Mouse (Mus musculus) heart, embryonic 15.5 days (tissue): Measurements from ENCODE around the gene Mospd3. TPM values are rescaled to one million over a fixed set of nuclear protein-coding genes. Genes with fewer than 3 reads are reported as not detected.

Source experiments
- ATAC-seq: fragments of 200-750 bp; cut with Nextera tagmentation; replicated peaks from 2 replicates; pipeline ENCODE4 v1.8.0; 2017; ENCODE audit warnings: low read depth, moderate TSS enrichment; ENCODE audit not compliant: insufficient number of reproducible peaks, insufficient read depth, low FRiP score
- H3K27ac ChIP-seq: fragments of 300-500 bp; sonication (generic); 2 replicates; pipeline ENCODE4 v1.5.1; 2015; ENCODE audit warnings: mild to moderate bottlenecking, inconsistent platforms
- H3K27me3 ChIP-seq: fragments of 300-500 bp; sonication (generic); 2 replicates; pipeline ENCODE4 v1.6.1; 2015; ENCODE audit warnings: inconsistent platforms
- H3K36me3 ChIP-seq: fragments of 300-500 bp; sonication (generic); 2 replicates; pipeline ENCODE4 v1.6.1; 2015; ENCODE audit warnings: mild to moderate bottlenecking, inconsistent platforms
- H3K4me1 ChIP-seq: fragments of 300-500 bp; sonication (generic); replicated peaks from 2 replicates; pipeline ENCODE4 v1.6.1; 2015; ENCODE audit warnings: inconsistent platforms
- H3K4me2 ChIP-seq: fragments of 300-500 bp; sonication (generic); 2 replicates; pipeline ENCODE4 v1.6.1; 2015; ENCODE audit warnings: inconsistent platforms, mild to moderate bottlenecking, moderate library complexity
- H3K4me3 ChIP-seq: fragments of 300-500 bp; sonication (generic); 2 replicates; pipeline ENCODE4 v1.5.1; 2015; ENCODE audit warnings: mild to moderate bottlenecking, inconsistent platforms
- H3K9ac ChIP-seq: fragments of 300-500 bp; sonication (generic); 2 replicates; pipeline ENCODE4 v1.6.1; 2015; ENCODE audit warnings: mild to moderate bottlenecking, inconsistent platforms
- H3K9me3 ChIP-seq: fragments of 300-500 bp; sonication (generic); replicated peaks from 2 replicates; pipeline ENCODE4 v1.6.1; 2016; ENCODE audit warnings: inconsistent platforms
- WGBS: fragments of 180-500 bp; shearing (Covaris S2); methylation state at CpG from one replicate; pipeline ENCODE4 v1.1.7; 2015; ENCODE audit warnings: mixed read lengths; 5-methylcytosine and 5-hydroxymethylcytosine counted together
- polyA plus RNA-seq: library from polyadenylated mRNA; unstranded; fragments of >200 nt; fragmentation: Nextera tagmentation; extraction: Ambion mirVana; gene quantifications from 2 replicates; pipeline ENCODE4 v1.2.1, GENCODE M21; 2015

The Mospd3 gene
- 17.1 and 26.5 TPM in 2 replicates for polyA plus RNA-seq

DNA sequence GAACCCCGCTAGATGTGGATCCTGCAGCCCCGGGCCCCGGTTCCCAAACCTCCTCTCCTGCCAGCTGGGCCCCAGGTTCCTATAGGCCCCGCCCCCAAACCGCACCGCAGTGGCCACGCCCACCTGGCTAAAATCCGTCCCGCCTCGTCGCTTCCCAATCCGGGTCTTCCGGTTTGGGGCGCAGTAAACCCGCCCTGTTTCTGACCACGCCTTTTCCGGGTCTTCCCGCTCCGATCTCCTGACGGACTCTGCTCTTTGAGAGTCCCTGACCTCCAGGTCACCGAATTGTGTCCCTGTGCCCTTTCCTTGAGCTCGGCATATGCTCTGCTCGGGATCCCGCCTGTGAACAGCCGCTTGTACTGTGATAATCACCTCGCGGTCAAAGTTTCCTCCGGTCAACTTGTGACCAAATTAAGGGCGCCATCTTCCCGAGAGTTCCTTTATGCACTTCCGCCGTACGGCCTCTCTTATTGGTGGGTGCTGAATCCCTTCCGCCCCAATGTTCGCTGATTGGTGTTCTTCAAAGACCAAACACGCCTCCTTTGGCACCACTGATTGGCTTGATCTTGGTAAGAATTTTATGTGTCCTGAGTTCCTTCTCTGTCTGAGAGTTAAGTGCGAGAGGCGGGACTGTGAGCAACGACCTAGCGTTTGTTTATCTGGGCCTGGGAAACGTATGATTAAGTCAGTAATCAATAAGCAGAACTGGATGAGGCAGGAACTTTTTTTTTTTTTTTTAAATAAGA is at the start of gene Mospd3:
Mospd3 (minus strand) TSS at position 440 of the 746 bp plus-strand sequence.
- H3K27me3 ChIP-seq = no peaks in the 10 kb centered on the region
- H3K9me3 ChIP-seq = no peaks in the 10 kb centered on the region
- peak within 1 kb of the TSS; percentile 91 for H3K4me2 ChIP-seq
- H3K4me1 ChIP-seq = peaks cover 21% of the 10 kb centered on the region
- H3K9ac ChIP-seq = peak within 1 kb of the TSS; percentile 80
- peaks cover 14% of the 10 kb centered on the region for H3K36me3 ChIP-seq
- peak; percentile 96 for ATAC-seq
- peak within 1 kb of the TSS; percentile 81 for H3K4me3 ChIP-seq
- peak within 1 kb of the TSS; percentile 91 for H3K27ac ChIP-seq
- under 1% methylated on average over 41 of the region's 41 CpGs for WGBS

DNA sequence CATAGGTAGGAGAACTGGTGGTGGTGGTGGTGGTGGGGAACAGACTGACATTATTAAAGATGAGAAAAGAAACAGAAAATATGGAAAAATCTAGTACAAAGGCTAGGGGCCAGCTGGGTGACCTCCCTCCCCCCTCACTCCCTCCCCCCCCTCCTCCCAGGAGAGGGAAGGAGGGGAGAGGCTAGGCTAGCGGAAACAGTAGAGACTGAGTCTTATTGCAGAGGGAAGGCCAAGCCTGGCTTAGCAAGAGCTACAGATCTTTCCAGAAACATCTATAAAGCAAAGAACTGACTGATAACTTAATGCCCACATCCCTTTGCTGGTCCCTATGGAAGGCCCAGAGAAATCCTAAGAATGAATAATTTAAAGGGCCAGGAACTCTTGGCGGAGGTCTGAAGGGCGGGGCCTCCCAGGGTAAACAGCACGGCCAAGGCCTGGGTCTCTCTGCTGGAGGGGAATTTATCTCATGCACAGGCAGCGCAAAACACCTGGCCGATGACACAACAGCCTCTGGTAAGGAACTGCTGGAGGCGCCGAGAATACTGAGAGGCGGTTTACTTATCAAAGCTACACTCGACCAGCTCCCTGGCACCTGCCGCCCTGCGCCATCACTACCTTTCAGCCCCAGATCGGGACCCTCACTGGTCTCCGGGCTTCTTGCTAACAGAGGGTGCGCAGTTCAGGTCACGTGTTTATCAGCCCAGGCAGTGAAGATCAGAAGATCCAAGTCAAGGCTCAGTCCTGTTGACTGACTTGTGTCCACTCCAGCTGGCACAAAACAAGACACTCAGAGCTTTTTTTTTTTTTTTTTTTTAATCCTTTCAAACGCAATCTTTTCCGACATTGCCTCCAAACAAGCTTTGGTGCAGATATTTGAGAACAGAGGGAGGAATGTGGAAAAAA is 49.1 kb upstream of the Mospd3 start:
- no peak for ATAC-seq
- no peak overlapping the region for H3K4me3 ChIP-seq
- peak overlapping the region; percentile 46 for H3K9ac ChIP-seq
- no peaks in the 10 kb centered on the region for H3K9me3 ChIP-seq
- WGBS = 18% methylated on average over 18 of the region's 18 CpGs
- H3K27me3 ChIP-seq = peaks cover 14% of the 10 kb centered on the region
- peak overlapping the region; percentile 44 for H3K4me2 ChIP-seq
- peaks cover 28% of the 10 kb centered on the region for H3K4me1 ChIP-seq
- H3K27ac ChIP-seq = peak overlapping the region; percentile 34; the same call in 1 of the 2 replicates
- 0 out of 2 replicates have a peak, but pooled peaks cover 10% of the 10 kb centered on the region for H3K36me3 ChIP-seq

DNA sequence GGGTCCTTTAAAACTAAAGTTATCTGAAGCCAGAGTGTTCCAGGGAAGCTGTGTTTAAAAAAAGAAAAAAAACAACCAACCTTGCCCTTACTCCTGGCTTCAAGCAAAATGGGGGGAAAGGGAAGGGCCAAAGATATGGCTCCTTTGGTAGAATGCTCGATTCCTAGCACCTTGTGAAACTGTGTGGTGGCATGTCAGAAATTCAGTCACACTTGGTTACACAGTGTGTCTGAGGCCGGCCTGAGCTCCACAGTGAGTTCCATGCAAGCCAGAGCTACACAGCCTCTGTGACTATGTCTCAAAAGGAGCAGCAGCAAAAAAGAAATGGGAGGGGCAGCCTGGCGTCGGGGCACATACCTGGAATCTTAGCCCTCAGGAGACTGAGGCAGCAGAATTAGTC is 48.4 kb upstream of the Mospd3 start:
- H3K4me2 ChIP-seq = no peak overlapping the region
- no peak for ATAC-seq
- H3K27me3 ChIP-seq = peaks cover 21% of the 10 kb centered on the region
- peak overlapping the region; percentile 34; the same call in 1 of the 2 replicates for H3K27ac ChIP-seq
- H3K4me1 ChIP-seq = peaks cover 33% of the 10 kb centered on the region
- 0 out of 2 replicates have a peak, but pooled peaks cover 10% of the 10 kb centered on the region for H3K36me3 ChIP-seq
- H3K9me3 ChIP-seq = no peaks in the 10 kb centered on the region
- H3K9ac ChIP-seq = no peak overlapping the region
- 32% methylated on average over 4 of the region's 4 CpGs for WGBS
- no peak overlapping the region for H3K4me3 ChIP-seq

DNA sequence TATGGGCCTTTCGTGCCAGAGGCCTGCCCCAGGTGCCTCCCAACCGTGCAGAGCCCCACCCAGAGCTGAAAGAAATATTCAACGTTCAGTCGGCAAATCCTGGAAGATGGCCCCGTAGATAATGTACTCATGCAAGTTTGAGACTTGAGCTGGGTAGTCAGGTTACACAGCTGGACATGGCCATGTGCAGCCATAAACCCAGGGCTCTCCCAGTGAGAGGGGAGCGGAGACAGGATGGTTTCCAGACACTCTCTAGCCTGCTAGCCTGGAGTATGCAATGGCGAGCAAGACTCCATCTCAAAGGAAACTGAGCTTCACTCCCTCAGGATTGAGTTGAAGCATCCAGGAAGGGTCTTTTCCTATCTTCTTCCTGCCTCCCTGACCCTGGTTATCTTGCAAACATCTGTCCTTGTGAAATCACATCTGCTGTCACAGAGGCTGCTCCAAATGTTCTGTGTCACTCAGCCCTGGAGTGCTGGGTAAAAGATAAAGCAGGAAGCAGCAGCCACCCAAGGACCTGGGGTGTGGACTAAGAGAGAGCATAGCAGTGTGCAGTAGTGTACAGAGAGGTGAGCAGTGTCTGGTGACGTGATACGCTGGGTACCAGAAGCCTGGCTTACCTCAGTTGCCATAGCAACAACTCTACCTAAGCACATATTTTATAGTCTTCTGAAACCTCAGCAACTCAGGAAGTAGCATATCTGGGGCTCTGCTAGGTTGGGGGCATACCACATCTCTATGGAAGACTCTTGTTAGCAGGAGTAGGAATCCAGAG is 47.2 kb upstream of the Mospd3 start:
- no peak for ATAC-seq
- H3K9me3 ChIP-seq = no peaks in the 10 kb centered on the region
- no peak overlapping the region for H3K4me3 ChIP-seq
- 0 out of 2 replicates have a peak, but pooled peaks cover 2% of the 10 kb centered on the region for H3K36me3 ChIP-seq
- no peak overlapping the region for H3K4me2 ChIP-seq
- no peak overlapping the region for H3K27ac ChIP-seq
- H3K27me3 ChIP-seq = peaks cover 33% of the 10 kb centered on the region
- H3K4me1 ChIP-seq = peaks cover 35% of the 10 kb centered on the region
- H3K9ac ChIP-seq = no peak overlapping the region
- 45% methylated on average over 9 of the region's 9 CpGs for WGBS

DNA sequence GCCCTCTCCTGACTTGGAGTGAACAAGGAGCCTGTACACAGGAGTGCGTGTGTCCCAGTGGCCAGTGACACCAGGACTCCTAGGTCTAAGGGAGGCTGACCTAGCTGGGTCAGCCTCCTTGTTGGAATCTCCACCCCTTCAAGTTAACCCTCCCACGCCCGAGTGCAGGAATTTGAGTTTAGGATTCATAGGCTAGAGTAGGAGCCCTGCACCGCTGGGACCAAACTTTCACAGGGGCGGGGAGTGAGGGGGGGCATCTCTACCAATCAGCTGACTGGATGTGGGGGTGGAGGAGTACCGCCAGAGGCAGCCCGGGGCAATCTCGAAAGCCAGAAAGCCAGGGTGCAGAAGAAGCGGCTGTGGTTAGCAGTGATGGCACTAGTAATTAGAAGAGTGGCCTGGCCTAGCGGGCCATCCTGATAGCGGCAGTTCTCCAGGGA is 44.8 kb upstream of the Mospd3 start, which contains the start of gene Irs3:
Irs3 (minus strand) TSS at position 63 of the 440 bp plus-strand sequence.
- WGBS = 20% methylated on average over 11 of the region's 11 CpGs
- peak within 1 kb of the TSS; percentile 48 for H3K4me3 ChIP-seq
- H3K36me3 ChIP-seq = peaks cover 3% of the 10 kb centered on the region
- no peaks in the 10 kb centered on the region for H3K9me3 ChIP-seq
- ATAC-seq = no peak
- peaks cover 38% of the 10 kb centered on the region for H3K4me1 ChIP-seq
- H3K27ac ChIP-seq = no peak within 1 kb of the TSS
- peak within 1 kb of the TSS; percentile 35; the same call in 1 of the 2 replicates for H3K9ac ChIP-seq
- peak within 1 kb of the TSS; percentile 76 for H3K4me2 ChIP-seq
- H3K27me3 ChIP-seq = peaks cover 34% of the 10 kb centered on the region

DNA sequence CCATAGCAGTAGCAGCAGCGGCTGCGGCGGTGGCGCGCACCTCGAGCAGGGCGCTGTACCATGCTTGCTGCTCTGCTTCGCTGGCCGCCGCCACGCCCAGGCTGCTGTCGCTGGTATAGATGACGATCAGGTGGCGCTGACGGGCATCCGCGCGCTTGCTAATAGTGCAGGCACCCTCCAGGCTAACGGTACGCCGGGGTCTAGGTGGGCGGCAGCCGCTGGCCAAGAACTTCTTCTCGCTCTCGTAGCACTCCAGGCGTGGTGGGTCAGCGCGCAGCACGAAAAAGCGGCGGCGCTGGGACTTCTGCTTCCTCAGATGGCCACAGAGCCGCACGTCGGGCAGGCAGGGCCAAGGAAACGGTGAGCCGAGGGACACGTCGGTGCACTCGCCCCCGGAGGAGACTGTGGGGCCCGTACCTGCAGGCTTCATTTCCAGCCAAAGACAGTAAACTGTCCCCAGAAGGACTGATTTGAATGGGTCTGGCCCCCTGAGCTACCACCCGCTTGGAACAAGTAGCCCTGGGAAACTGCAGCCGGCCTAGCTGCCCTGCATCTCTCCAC is 44.3 kb upstream of the Mospd3 start:
- Histone ChIP-seq H3K4me3 (peak overlapping the region; percentile 48), H3K4me2 (peak overlapping the region; percentile 76), H3K36me3 (peaks cover 7% of the 10 kb centered on the region), H3K9me3 (no peaks in the 10 kb centered on the region), H3K27me3 (peaks cover 34% of the 10 kb centered on the region), H3K4me1 (peaks cover 42% of the 10 kb centered on the region), H3K27ac (no peak overlapping the region), H3K9ac (peak overlapping the region; percentile 35; the same call in 1 of the 2 replicates)
- WGBS = 2% methylated on average over 44 of the region's 44 CpGs
- no peak for ATAC-seq

DNA sequence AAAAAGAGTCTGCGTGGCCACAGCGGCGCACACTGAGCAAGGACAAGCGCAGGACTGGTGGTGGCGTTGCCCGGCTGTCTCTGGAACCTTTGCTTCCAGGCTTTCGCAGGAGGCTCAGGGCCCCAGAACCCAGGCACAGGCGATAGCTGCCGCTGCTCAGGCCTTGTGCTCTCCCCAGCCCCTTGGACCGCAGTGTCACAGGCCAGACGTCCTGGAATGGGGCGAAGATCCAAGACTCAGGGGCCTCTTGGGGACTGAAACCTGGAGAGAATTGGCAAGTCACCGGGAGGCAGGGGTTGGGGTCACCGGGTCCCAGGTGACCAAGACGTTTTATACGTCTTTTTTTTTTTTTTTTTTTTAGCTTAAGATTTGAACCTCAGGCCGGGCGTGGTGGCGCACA is 43.6 kb upstream of the Mospd3 start:
- H3K36me3 ChIP-seq = peaks cover 14% of the 10 kb centered on the region
- ATAC-seq = no peak
- H3K9me3 ChIP-seq = no peaks in the 10 kb centered on the region
- 41% methylated on average over 19 of the region's 19 CpGs for WGBS
- peaks cover 35% of the 10 kb centered on the region for H3K4me1 ChIP-seq
- no peak overlapping the region for H3K27ac ChIP-seq
- peaks cover 34% of the 10 kb centered on the region for H3K27me3 ChIP-seq
- no peak overlapping the region for H3K9ac ChIP-seq
- H3K4me3 ChIP-seq = no peak overlapping the region
- H3K4me2 ChIP-seq = no peak overlapping the region

DNA sequence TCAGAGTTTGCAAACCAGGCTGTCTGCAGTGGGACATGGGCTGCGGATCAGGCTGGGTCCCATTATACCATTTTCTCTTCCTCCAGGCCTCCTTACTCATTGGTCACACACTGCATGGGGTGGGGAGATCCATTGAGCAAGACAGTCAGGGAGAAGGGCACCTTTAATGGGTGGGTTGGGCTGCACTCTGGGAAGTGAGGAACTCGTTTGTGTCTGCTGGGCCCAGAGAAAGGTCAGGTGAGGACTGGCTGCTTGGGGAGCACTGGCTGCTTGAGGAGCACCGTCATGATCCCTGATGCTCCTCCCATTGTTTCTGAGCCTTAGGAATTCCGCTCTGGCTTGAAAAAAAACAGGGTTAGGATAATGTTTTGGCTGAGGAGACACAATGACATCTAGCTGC is 42.0 kb upstream of the Mospd3 start:
- peaks cover 27% of the 10 kb centered on the region for H3K4me1 ChIP-seq
- H3K4me3 ChIP-seq = no peak overlapping the region
- no peak for ATAC-seq
- WGBS = 51% methylated on average over 4 of the region's 4 CpGs
- H3K27me3 ChIP-seq = peaks cover 34% of the 10 kb centered on the region
- H3K4me2 ChIP-seq = no peak overlapping the region
- H3K36me3 ChIP-seq = peaks cover 24% of the 10 kb centered on the region
- H3K9ac ChIP-seq = no peak overlapping the region
- H3K9me3 ChIP-seq = no peaks in the 10 kb centered on the region
- H3K27ac ChIP-seq = no peak overlapping the region

DNA sequence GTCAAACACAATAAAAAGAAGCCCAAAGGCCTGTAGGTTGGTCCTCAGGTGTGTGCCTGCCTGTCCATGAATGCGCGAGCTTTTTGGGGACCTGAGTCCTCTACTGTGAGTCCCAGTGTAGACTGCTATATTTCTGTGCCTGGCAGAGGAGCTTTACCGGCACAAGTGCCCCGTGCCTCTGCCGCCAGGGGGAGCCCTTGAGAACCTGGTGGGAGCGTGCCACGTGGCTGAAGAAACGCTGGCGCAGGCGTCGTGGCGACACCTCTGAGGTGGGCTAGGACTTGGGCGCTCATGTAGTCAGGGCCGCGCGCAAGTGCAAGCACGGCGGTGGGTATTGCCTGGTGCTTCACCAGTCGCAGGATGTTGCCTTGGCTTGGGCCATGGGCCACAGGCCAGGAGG is 40.2 kb upstream of the Mospd3 start, which contains the start of gene Sap25:
Sap25 (plus strand) TSS at position 281 of the 400 bp plus-strand sequence.
- Histone ChIP-seq H3K4me1 (peaks cover 24% of the 10 kb centered on the region), H3K9ac (no peak within 1 kb of the TSS), H3K27ac (no peak within 1 kb of the TSS), H3K27me3 (peaks cover 29% of the 10 kb centered on the region), H3K9me3 (no peaks in the 10 kb centered on the region), H3K36me3 (peaks cover 42% of the 10 kb centered on the region), H3K4me3 (no peak within 1 kb of the TSS), H3K4me2 (no peak within 1 kb of the TSS)
- 85% methylated on average over 19 of the region's 19 CpGs for WGBS
- ATAC-seq = no peak

DNA sequence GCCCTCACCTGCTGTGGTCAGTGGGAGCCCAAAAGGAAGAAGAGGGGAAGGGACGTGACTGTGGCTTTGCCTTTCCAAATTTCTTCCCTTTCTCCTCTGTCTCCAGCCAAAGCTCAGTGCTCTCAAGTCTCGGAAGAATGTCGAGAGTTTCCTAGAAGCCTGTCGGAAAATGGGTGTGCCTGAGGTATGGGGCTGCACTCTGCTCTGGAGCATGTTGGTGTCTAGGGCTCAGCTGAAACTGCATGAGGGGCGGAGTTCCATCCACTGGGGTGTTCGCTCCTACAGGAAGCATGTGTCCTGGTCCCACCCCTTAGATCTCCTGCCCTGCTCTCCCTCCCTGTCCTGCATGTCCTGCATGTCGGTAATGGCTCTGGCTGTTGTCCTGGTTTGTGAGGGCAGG is 38.6 kb upstream of the Mospd3 start:
- H3K9me3 ChIP-seq = no peaks in the 10 kb centered on the region
- peaks cover 15% of the 10 kb centered on the region for H3K27me3 ChIP-seq
- H3K9ac ChIP-seq = no peak overlapping the region
- peaks cover 11% of the 10 kb centered on the region for H3K4me1 ChIP-seq
- H3K27ac ChIP-seq = no peak overlapping the region
- 69% methylated on average over 7 of the region's 7 CpGs for WGBS
- peaks cover 52% of the 10 kb centered on the region for H3K36me3 ChIP-seq
- H3K4me2 ChIP-seq = no peak overlapping the region
- H3K4me3 ChIP-seq = no peak overlapping the region
- ATAC-seq = no peak
